In the genomic region with DNA sequence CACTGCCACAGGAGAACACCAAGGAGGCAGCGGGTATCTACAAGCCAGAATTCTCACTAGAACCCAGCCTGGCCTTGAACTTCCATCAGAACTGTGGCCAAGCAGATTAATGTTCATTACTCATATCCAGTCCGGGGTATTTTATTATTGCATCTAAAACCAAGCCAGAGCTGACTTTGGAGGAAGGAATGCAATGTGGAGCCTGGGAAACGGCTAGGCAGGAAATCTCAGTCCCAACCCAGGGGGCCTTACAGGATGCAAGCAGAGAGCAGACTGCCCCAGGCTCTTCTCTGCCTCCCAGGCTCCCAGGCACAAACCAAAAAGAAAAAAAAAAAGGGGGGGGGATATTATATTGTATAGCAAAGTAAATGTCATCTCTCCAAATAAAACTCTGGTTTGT, we compare ENCODE assay signal across 8 mouse cellular contexts. TPM values are rescaled to one million over a fixed set of nuclear protein-coding genes. Genes with fewer than 3 reads are reported as not detected.
DNase-seq lines count a peak whose midpoint lies in the region; ATAC-seq lines count a peak whose summit lies in the region.

No protein-coding gene starts in this region.

- no peaks in the 10 kb centered on the region for H3K36me3 ChIP-seq in heart, embryonic 15.5 days
- no peaks in the 10 kb centered on the region for H3K36me3 ChIP-seq in midbrain, embryonic 11.5 days (ENCODE audit: control insufficient read depth, insufficient read depth, low read length)

- peaks cover 45% of the 10 kb centered on the region for H3K4me1 ChIP-seq in heart, embryonic 15.5 days (replicated peaks)
- peaks cover 22% of the 10 kb centered on the region for H3K4me1 ChIP-seq in midbrain, embryonic 11.5 days (ENCODE audit: control insufficient read depth, insufficient read depth, low read length)

- H3K27me3 ChIP-seq in heart, embryonic 15.5 days: no peaks in the 10 kb centered on the region
- no peaks in the 10 kb centered on the region for H3K27me3 ChIP-seq in midbrain, embryonic 11.5 days (ENCODE audit: control insufficient read depth, insufficient read depth, low read length)

- H3K4me2 ChIP-seq in heart, embryonic 15.5 days: peak overlapping the region; percentile 63
- peak overlapping the region; percentile 52 for H3K4me2 ChIP-seq in midbrain, embryonic 11.5 days

- no peak for ATAC-seq in heart, embryonic 15.5 days (replicated peaks; ENCODE audit: insufficient number of reproducible peaks, insufficient read depth, low FRiP score, low read depth)
- no peak for ATAC-seq in midbrain, embryonic 11.5 days (ENCODE audit: low FRiP score)

- 11% methylated on average over 3 of the region's 3 CpGs for WGBS in heart, embryonic 15.5 days
- 26% methylated on average over 3 of the region's 3 CpGs for WGBS in midbrain, embryonic 11.5 days

- no peaks in the 10 kb centered on the region for H3K9me3 ChIP-seq in heart, embryonic 15.5 days (replicated peaks)
- no peaks in the 10 kb centered on the region for H3K9me3 ChIP-seq in midbrain, embryonic 11.5 days (ENCODE audit: control insufficient read depth, low read length)

- peak overlapping the region; percentile 83 for H3K4me3 ChIP-seq in heart, embryonic 15.5 days
- H3K4me3 ChIP-seq in midbrain, embryonic 11.5 days (ENCODE audit: low read depth, low read length): no peak overlapping the region; the same call in 1 of the 2 replicates

- peak overlapping the region; percentile 85 for H3K9ac ChIP-seq in heart, embryonic 15.5 days
- no peak overlapping the region for H3K9ac ChIP-seq in midbrain, embryonic 11.5 days (ENCODE audit: low read length)

- peak; percentile 10 to 11 for DNase-seq in cerebellum, postnatal 25 days
- no peak for DNase-seq in cerebellum, adult 9-11 months
- peak; percentile 36 for DNase-seq in embryo, embryonic 9.5 days (ENCODE audit: extremely low spot score)
- peak; percentile 60 for DNase-seq in kidney, postnatal 14 days
- DNase-seq in midbrain, embryonic 11.5 days (ENCODE audit: low spot score, missing footprints): peak; percentile 84
- DNase-seq in thymus, postnatal 0 days (ENCODE audit: low spot score): no peak
- no peak for DNase-seq in layer of hippocampus, postnatal 36 days

- H3K27ac ChIP-seq in heart, embryonic 15.5 days: peak overlapping the region; percentile 98
- no peak overlapping the region for H3K27ac ChIP-seq in midbrain, embryonic 11.5 days (ENCODE audit: low read depth, low read length)

RNA-seq across cellular contexts. Expression of gene 4921524J17Rik, which starts 1.8 kb away (rescaled TPM):
- polyA plus RNA-seq in heart, embryonic 15.5 days (2015; fragmentation: Nextera tagmentation; extraction: Ambion mirVana): 50.6 and 63.7 TPM in 2 replicates
- polyA plus RNA-seq in midbrain, embryonic 11.5 days (2014; fragmentation: Nextera tagmentation; extraction: Ambion mirVana): 43.8 and 48.9 TPM in 2 replicates
- 57.4 and 58.7 TPM in 2 replicates for polyA plus RNA-seq in thymus, postnatal 0 days (2015; fragmentation: Nextera tagmentation; extraction: Ambion mirVana)
- 10 to 100 TPM; 16.8 to 17.1 TPM for total RNA-seq in layer of hippocampus, postnatal 36 days (2021)

RNA-seq across cellular contexts. Expression of gene Mylk3, which starts 44.7 kb away (rescaled TPM):
- polyA plus RNA-seq in heart, embryonic 15.5 days (2015; fragmentation: Nextera tagmentation; extraction: Ambion mirVana): 214 and 224 TPM in 2 replicates
- polyA plus RNA-seq in midbrain, embryonic 11.5 days (2014; fragmentation: Nextera tagmentation; extraction: Ambion mirVana): 1.7 and 2.1 TPM in 2 replicates
- polyA plus RNA-seq in thymus, postnatal 0 days (2015; fragmentation: Nextera tagmentation; extraction: Ambion mirVana): 0.20 and 0.44 TPM in 2 replicates
- 1 to 10 TPM; 1.6 to 2.0 TPM for total RNA-seq in layer of hippocampus, postnatal 36 days (2021)

Comparison
In these comparisons a context has a peak if more than half of its experiments do, and no peak if none do; other contexts are left out.
1. DNase-seq: peak in cerebellum, postnatal 25 days (2 of 2), embryo, embryonic 9.5 days (single experiment), kidney, postnatal 14 days (single experiment) and midbrain, embryonic 11.5 days (single experiment); none in cerebellum, adult 9-11 months (single experiment), thymus, postnatal 0 days (single experiment) and layer of hippocampus, postnatal 36 days (0 of 2).
2. RNA of gene Mylk3, which starts 44.7 kb away (polyA plus RNA-seq): 214 to 224 TPM in heart, embryonic 15.5 days; 1.7 to 2.1 TPM in midbrain, embryonic 11.5 days and 0.20 to 0.44 TPM in thymus, postnatal 0 days; every median in the first group is over 10 times any median in the second.